Comparison of ENCODE assay signal across 23 mouse cellular contexts in genomic region chr13:99824625-99825024, GRCm38 (mm10).
A peak's percentile ranks its signal among the peaks of the same experiment; 100 is the strongest.
DNase-seq lines count a peak whose midpoint lies in the region; ATAC-seq and TF ChIP-seq lines count a peak whose summit lies in the region.
"Had no signal": no experiment of that assay in that cellular context is flagged by ENCODE, and none has a peak within 500 bp of the region (broad histone marks: within the 10 kb centered on the region; RNA-seq: fewer than 3 reads in every experiment).

No protein-coding gene starts in this region.

- H3K9me3 ChIP-seq in lung, embryonic 14.5 days (ENCODE audit: low read depth, low read length), result no peaks in the 10 kb centered on the region
- H3K9me3 ChIP-seq in E14TG2a.4 (ENCODE audit: low read length), result no peaks in the 10 kb centered on the region
- H3K9me3 ChIP-seq: forebrain, embryonic 10.5 days; G1E; heart, embryonic 12.5 days; hindbrain, embryonic 12.5 days; hindbrain, embryonic 15.5 days; intestine, embryonic 15.5 days had no signal

- H3K27ac ChIP-seq in lung, embryonic 14.5 days (ENCODE audit: low read depth), result no peak overlapping the region
- H3K27ac ChIP-seq: forebrain, embryonic 10.5 days; hindbrain, embryonic 12.5 days; hindbrain, embryonic 15.5 days; intestine, embryonic 15.5 days had no signal

- H3K79me2 ChIP-seq in myocyte (ENCODE audit: control insufficient read depth, insufficient read depth), result no peaks in the 10 kb centered on the region

- H3K4me3 ChIP-seq in lung, embryonic 14.5 days (ENCODE audit: low read depth, low read length), result no peak overlapping the region
- H3K4me3 ChIP-seq in E14TG2a.4 (replicated peaks; ENCODE audit: low read length), result peak overlapping the region; percentile 50
- no peak overlapping the region for H3K4me3 ChIP-seq in myocyte
- H3K4me3 ChIP-seq: forebrain, embryonic 10.5 days; heart, embryonic 12.5 days; hindbrain, embryonic 12.5 days; hindbrain, embryonic 15.5 days; intestine, embryonic 15.5 days had no signal

- H3K4me1 ChIP-seq in lung, embryonic 14.5 days (ENCODE audit: insufficient read depth), result no peaks in the 10 kb centered on the region
- H3K4me1 ChIP-seq in E14TG2a.4 (replicated peaks; ENCODE audit: low read depth, low read length), result peaks cover 4% of the 10 kb centered on the region; the same call in 1 of the 2 replicates
- H3K4me1 ChIP-seq: forebrain, embryonic 10.5 days; hindbrain, embryonic 12.5 days; hindbrain, embryonic 15.5 days; intestine, embryonic 15.5 days had no signal

- TF ChIP-seq POLR2A in myocyte (IDR thresholded peaks at IDR 0.05; ENCODE audit: insufficient read length, low read depth), result no peak

- no peaks in the 10 kb centered on the region for H3K27me3 ChIP-seq in lung, embryonic 14.5 days (ENCODE audit: insufficient read depth, low read length)
- H3K27me3 ChIP-seq in E14TG2a.4 (ENCODE audit: insufficient read depth, low read length) (0 out of 2 replicates have a peak, but pooled peaks cover 5% of the 10 kb centered on the region), myocyte (ENCODE audit: control insufficient read depth, insufficient read depth, insufficient read length) (no peaks in the 10 kb centered on the region)
- H3K27me3 ChIP-seq: heart, embryonic 12.5 days; hindbrain, embryonic 12.5 days; hindbrain, embryonic 15.5 days; intestine, embryonic 15.5 days had no signal

- no peak for ATAC-seq in lung, embryonic 14.5 days (ENCODE audit: insufficient read depth)
- ATAC-seq: forebrain, embryonic 16.5 days; intestine, embryonic 15.5 days had no signal

- H3K9ac ChIP-seq in lung, embryonic 14.5 days, result no peak overlapping the region
- H3K9ac ChIP-seq: heart, embryonic 12.5 days; hindbrain, embryonic 12.5 days; hindbrain, embryonic 15.5 days; intestine, embryonic 15.5 days had no signal

- no peaks in the 10 kb centered on the region for H3K36me3 ChIP-seq in lung, embryonic 14.5 days (ENCODE audit: insufficient read depth)
- H3K36me3 ChIP-seq in E14TG2a.4 (ENCODE audit: insufficient read depth, low read length), result no peaks in the 10 kb centered on the region
- H3K36me3 ChIP-seq in myocyte (ENCODE audit: control insufficient read depth, insufficient read depth), result no peaks in the 10 kb centered on the region
- H3K36me3 ChIP-seq: forebrain, embryonic 10.5 days; G1E; heart, embryonic 12.5 days; hindbrain, embryonic 12.5 days; hindbrain, embryonic 15.5 days; intestine, embryonic 15.5 days had no signal

- no peak overlapping the region for H3K4me2 ChIP-seq in lung, embryonic 14.5 days
- peak overlapping the region; percentile 18 for H3K4me2 ChIP-seq in myocyte (ENCODE audit: low read depth)
- H3K4me2 ChIP-seq: heart, embryonic 12.5 days; hindbrain, embryonic 12.5 days; hindbrain, embryonic 15.5 days; intestine, embryonic 15.5 days had no signal

- TF ChIP-seq CTCF in lung, embryonic 14.5 days (IDR thresholded peaks at IDR 0.05; ENCODE audit: low read depth), result no peak
- TF ChIP-seq CTCF in E14TG2a.4 (conservative IDR thresholded peaks at IDR 0.05; ENCODE audit: low read length), result no peak

- DNase-seq in lung, embryonic 14.5 days, result peak; percentile 28
- DNase-seq in lung, postnatal 10 days, result no peak
- DNase-seq in NIH3T3 (ENCODE audit: low read depth), result peak; percentile 21
- no peak for DNase-seq in layer of hippocampus, adult 8-10 months (ENCODE audit: low spot score in 2 of 2)
- DNase-seq in urinary bladder, adult 2 months (ENCODE audit: low spot score), result no peak
- no peak for DNase-seq in right cerebral cortex, postnatal 36 days (ENCODE audit: low spot score in 2 of 2)
- DNase-seq: adrenal gland, postnatal 10 days; adrenal gland, postnatal 36 days; cerebellum, adult 18-20 months; cerebellum, adult 9-10 months; cerebellum, postnatal 14 days; gastrocnemius, postnatal 10 days; gastrocnemius, postnatal 36 days; kidney, adult 11 months had no signal

- no peak overlapping the region for H3ac ChIP-seq in myocyte (ENCODE audit: control insufficient read depth, insufficient read length)

- WGBS in lung, embryonic 14.5 days, result 65% methylated on average over 8 of the region's 8 CpGs

TF ChIP-seq in myocyte, 11 proteins besides CTCF, POLR2A, EP300 and RAD21:
- TF ChIP-seq CEBPB (IDR thresholded peaks at IDR 0.05; ENCODE audit: insufficient read depth, poor library complexity, severe bottlenecking) (no peak), TCF3 (IDR thresholded peaks at IDR 0.05; ENCODE audit: insufficient read length, low read depth) (no peak), MAX (IDR thresholded peaks at IDR 0.05; ENCODE audit: low read depth) (no peak), SRF (IDR thresholded peaks at IDR 0.05; ENCODE audit: control insufficient read depth, insufficient read length, low read depth) (no peak)
TF ChIP-seq in myocyte: peak in this region for 0.

Comparison
In these comparisons a context has a peak if more than half of its experiments do, and no peak if none do; other contexts are left out.
1. DNase-seq: peak in lung, embryonic 14.5 days (single experiment) and NIH3T3 (single experiment); none in lung, postnatal 10 days (single experiment), layer of hippocampus, adult 8-10 months (0 of 2), urinary bladder, adult 2 months (single experiment) and right cerebral cortex, postnatal 36 days (0 of 2).